Comparison of ENCODE assay signal across 12 mouse cellular contexts in the genomic region with DNA sequence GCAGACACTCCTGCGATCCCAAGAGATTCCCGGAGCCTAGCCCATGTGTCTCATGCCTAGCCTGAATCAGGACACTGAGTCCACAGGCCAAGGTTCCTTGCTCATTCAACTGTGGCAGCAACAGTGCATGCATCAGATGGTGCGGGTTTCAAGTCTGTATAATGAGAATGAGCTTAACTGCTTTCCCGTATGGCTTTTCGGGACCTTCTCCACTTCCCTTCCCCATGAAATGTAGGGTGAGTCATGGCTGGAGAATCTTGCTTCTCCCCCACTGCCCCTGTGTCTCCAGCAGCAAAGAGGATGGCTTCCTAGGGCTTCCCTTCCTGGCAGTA.
A peak's percentile ranks its signal among the peaks of the same experiment; 100 is the strongest.
DNase-seq lines count a peak whose midpoint lies in the region; ATAC-seq and TF ChIP-seq lines count a peak whose summit lies in the region.
"Had no signal": no experiment of that assay in that cellular context is flagged by ENCODE, and none has a peak within 500 bp of the region (broad histone marks: within the 10 kb centered on the region; RNA-seq: fewer than 3 reads in every experiment).

No protein-coding gene starts in this region.

- H3K9ac ChIP-seq in forebrain, embryonic 15.5 days (replicated peaks) = no peak overlapping the region
- no peak overlapping the region for H3K9ac ChIP-seq in lung, postnatal 0 days (replicated peaks; ENCODE audit: low read depth)
- H3K9ac ChIP-seq: liver, embryonic 14.5 days; midbrain, embryonic 12.5 days had no signal

- no peaks in the 10 kb centered on the region for H3K9me3 ChIP-seq in forebrain, embryonic 10.5 days
- no peaks in the 10 kb centered on the region for H3K9me3 ChIP-seq in forebrain, embryonic 15.5 days
- H3K9me3 ChIP-seq in lung, postnatal 0 days (ENCODE audit: low read length) = no peaks in the 10 kb centered on the region
- H3K9me3 ChIP-seq: midbrain, embryonic 12.5 days had no signal

- H3K27ac ChIP-seq in forebrain, embryonic 10.5 days = peak overlapping the region; percentile 16
- no peak overlapping the region for H3K27ac ChIP-seq in forebrain, embryonic 15.5 days (replicated peaks)
- H3K27ac ChIP-seq in lung, postnatal 0 days (ENCODE audit: low read length) = no peak overlapping the region
- H3K27ac ChIP-seq in kidney, adult 2 months (ENCODE audit: insufficient read depth, low read depth, low read length) = peak overlapping the region; percentile 67
- H3K27ac ChIP-seq: liver, embryonic 14.5 days; midbrain, embryonic 12.5 days had no signal

- H3K36me3 ChIP-seq in forebrain, embryonic 10.5 days (replicated peaks) = no peaks in the 10 kb centered on the region
- no peaks in the 10 kb centered on the region for H3K36me3 ChIP-seq in forebrain, embryonic 15.5 days
- no peaks in the 10 kb centered on the region for H3K36me3 ChIP-seq in lung, postnatal 0 days (ENCODE audit: insufficient read depth, low read length)
- no peaks in the 10 kb centered on the region for H3K36me3 ChIP-seq in kidney, adult 2 months (ENCODE audit: control insufficient read depth, insufficient read depth, low read length)
- H3K36me3 ChIP-seq in myocyte (ENCODE audit: control insufficient read depth, insufficient read depth) = no peaks in the 10 kb centered on the region
- H3K36me3 ChIP-seq: midbrain, embryonic 12.5 days had no signal

- no peak for TF ChIP-seq POLR2A in kidney, adult 2 months (IDR thresholded peaks at IDR 0.05; ENCODE audit: low read depth, low read length)
- TF ChIP-seq POLR2A in myocyte (IDR thresholded peaks at IDR 0.05; ENCODE audit: insufficient read length, low read depth) = no peak

- DNase-seq in forebrain, embryonic 10.5 days (ENCODE audit: extremely low spot score, low spot score) = no peak
- no peak for DNase-seq in lung, postnatal 0 days (ENCODE audit: low spot score)
- no peak for DNase-seq in lung, postnatal 36 days
- peak; percentile 77 for DNase-seq in kidney, adult 2 months
- no peak for DNase-seq in testis, postnatal 14 days (ENCODE audit: low spot score)
- DNase-seq: cerebellum, postnatal 36 days had no signal

- peaks cover 25% of the 10 kb centered on the region for H3K4me1 ChIP-seq in forebrain, embryonic 10.5 days
- H3K4me1 ChIP-seq in forebrain, embryonic 15.5 days = no peaks in the 10 kb centered on the region
- H3K4me1 ChIP-seq in lung, postnatal 0 days (ENCODE audit: insufficient read depth, low read depth, low read length) = no peaks in the 10 kb centered on the region
- peaks cover 36% of the 10 kb centered on the region for H3K4me1 ChIP-seq in kidney, adult 2 months (ENCODE audit: control insufficient read depth, insufficient read depth, low read length)

- TF ChIP-seq CTCF in lung, postnatal 0 days (IDR thresholded peaks at IDR 0.05) = no peak
- no peak for TF ChIP-seq CTCF in kidney, adult 2 months (conservative IDR thresholded peaks at IDR 0.05; ENCODE audit: insufficient read depth, insufficient read length, low read depth, low read length)

- TF ChIP-seq EP300 in lung, postnatal 0 days (IDR thresholded peaks at IDR 0.05) = no peak

- H3ac ChIP-seq in myocyte (ENCODE audit: control insufficient read depth, insufficient read length) = no peak overlapping the region

- ATAC-seq in forebrain, embryonic 15.5 days (replicated peaks) = no peak
- peak; percentile 16; the same call in 1 of the 2 replicates for ATAC-seq in lung, postnatal 0 days
- no peak for ATAC-seq in megakaryocyte, adult 5-6 weeks (ENCODE audit: poor library complexity, severe bottlenecking)
- ATAC-seq: forebrain, embryonic 14.5 days had no signal

- H3K4me2 ChIP-seq in forebrain, embryonic 15.5 days (replicated peaks) = no peak overlapping the region
- no peak overlapping the region for H3K4me2 ChIP-seq in lung, postnatal 0 days (replicated peaks; ENCODE audit: low read depth, low read length)
- peak overlapping the region; percentile 60 for H3K4me2 ChIP-seq in myocyte (ENCODE audit: low read depth)
- H3K4me2 ChIP-seq: midbrain, embryonic 12.5 days had no signal

- WGBS in forebrain, embryonic 10.5 days = 74% methylated on average over 5 of the region's 5 CpGs
- WGBS in forebrain, embryonic 15.5 days = 83% methylated on average over 5 of the region's 5 CpGs
- WGBS in lung, postnatal 0 days = 64% methylated on average over 5 of the region's 5 CpGs
- 39% methylated on average over 5 of the region's 5 CpGs for WGBS in kidney, adult 2 months

- no peaks in the 10 kb centered on the region for H3K27me3 ChIP-seq in forebrain, embryonic 10.5 days (ENCODE audit: poor library complexity, severe bottlenecking)
- H3K27me3 ChIP-seq in forebrain, embryonic 15.5 days = no peaks in the 10 kb centered on the region
- H3K27me3 ChIP-seq in lung, postnatal 0 days (replicated peaks; ENCODE audit: insufficient read depth, low read length) = no peaks in the 10 kb centered on the region
- no peaks in the 10 kb centered on the region for H3K27me3 ChIP-seq in kidney, adult 2 months (replicated peaks; ENCODE audit: control insufficient read depth, insufficient read depth, low read length)
- no peaks in the 10 kb centered on the region for H3K27me3 ChIP-seq in myocyte (ENCODE audit: control insufficient read depth, insufficient read depth, insufficient read length)
- H3K27me3 ChIP-seq: midbrain, embryonic 12.5 days had no signal

- no peaks in the 10 kb centered on the region for H3K79me2 ChIP-seq in myocyte (ENCODE audit: control insufficient read depth, insufficient read depth)

- no peak overlapping the region for H3K4me3 ChIP-seq in forebrain, embryonic 10.5 days
- H3K4me3 ChIP-seq in forebrain, embryonic 15.5 days = no peak overlapping the region
- H3K4me3 ChIP-seq in lung, postnatal 0 days (ENCODE audit: low read depth, low read length) = no peak overlapping the region
- H3K4me3 ChIP-seq in kidney, adult 2 months (ENCODE audit: insufficient read depth, low read depth, low read length) = no peak overlapping the region
- no peak overlapping the region for H3K4me3 ChIP-seq in myocyte
- H3K4me3 ChIP-seq: midbrain, embryonic 12.5 days had no signal

TF ChIP-seq in myocyte, 11 proteins besides CTCF, POLR2A, EP300 and RAD21:
- TF ChIP-seq CEBPB (IDR thresholded peaks at IDR 0.05; ENCODE audit: insufficient read depth, poor library complexity, severe bottlenecking) (no peak), MYOD1 (IDR thresholded peaks at IDR 0.05; ENCODE audit: control insufficient read depth in 1 of 3, insufficient read length in 2 of 3, low read depth in 2 of 3) (peak in 1 of 3 experiments; percentile 5), SRF (IDR thresholded peaks at IDR 0.05; ENCODE audit: control insufficient read depth, insufficient read length, low read depth) (no peak)

Comparison
In these comparisons a context has a peak if more than half of its experiments do, and no peak if none do; other contexts are left out.
1. H3K27ac ChIP-seq: peak in forebrain, embryonic 10.5 days (single experiment) and kidney, adult 2 months (single experiment); none in forebrain, embryonic 15.5 days (single experiment) and lung, postnatal 0 days (single experiment).